Mouse (Mus musculus) T-cell, adult 66 days (primary cell): ENCODE results near the gene Dcp1b. TPM values are rescaled to one million over a fixed set of nuclear protein-coding genes. Genes with fewer than 3 reads are reported as not detected.

ENCODE experiments used
- total RNA-seq, 2 experiments: library from RNA; stranded (reverse); gene quantifications; 3 replicates in 1 of 2; 4 replicates in 1 of 2; pipeline ENCODE4 v1.2.4; 2023

Gene Dcp1b
- total RNA-seq: 10 to 100 TPM; 29.7 to 43.0 TPM

GRCm38 (mm10) chr6:119175078-119175853, at the start of gene Dcp1b:
TSS of gene Dcp1b (plus strand) at chr6:119175253.

GRCm38 (mm10) chr6:119196382-119197305, 21.6 kb downstream of the Dcp1b start, which contains the start of gene Cacna1c:
TSS of gene Cacna1c (minus strand) at chr6:119196418.

GRCm38 (mm10) chr6:119236241-119236640, 61.2 kb downstream of the Dcp1b start, which contains the start of gene Cacna2d4:
TSS of gene Cacna2d4 (plus strand) at chr6:119236526.

Other genes starting within 250 kb of the Dcp1b start
- not detected for gene Cacna1c, start 21.2 kb downstream of the Dcp1b start, total RNA-seq
- gene Cacna2d4, start 61.3 kb downstream of the Dcp1b start, total RNA-seq: 10 to 100 TPM in 1 of 2 experiments, 1 to 10 TPM in 1; 8.9 to 17.0 TPM
- gene Lrtm2, start 155.5 kb downstream of the Dcp1b start, total RNA-seq: 1 to 10 TPM; 3.3 to 4.9 TPM
- 10 to 100 TPM; 55.4 to 60.2 TPM for gene Adipor2, start 242.5 kb downstream of the Dcp1b start, total RNA-seq